Mouse (Mus musculus) heart, embryonic 16.5 days (tissue): ENCODE measurements around the gene 4930404N11Rik. TPM values are rescaled to one million over a fixed set of nuclear protein-coding genes. Genes with fewer than 3 reads are reported as not detected.

Experiments used
- ATAC-seq: fragments of 200-750 bp; cut with Nextera tagmentation; replicated peaks from 2 replicates; pipeline ENCODE4 v1.8.0; 2017; ENCODE audit warnings: moderate number of reproducible peaks; ENCODE audit not compliant: insufficient read depth, low FRiP score; ENCODE audit errors: extremely low read depth
- H3K27ac ChIP-seq: fragments of 300-500 bp; sonication (generic); 2 replicates; pipeline ENCODE4 v1.5.1; 2014; ENCODE audit warnings: mild to moderate bottlenecking, low read length, control low read depth, moderate library complexity
- H3K27me3 ChIP-seq: fragments of 300-500 bp; sonication (generic); 2 replicates; pipeline ENCODE4 v1.6.1; 2014; ENCODE audit warnings: low read length, mixed read lengths; ENCODE audit not compliant: control insufficient read depth, insufficient read depth
- H3K36me3 ChIP-seq: fragments of 300-500 bp; sonication (generic); 2 replicates; pipeline ENCODE4 v1.6.1; 2014; ENCODE audit not compliant: control insufficient read depth, insufficient read depth
- H3K4me1 ChIP-seq: fragments of 300-500 bp; sonication (generic); 2 replicates; pipeline ENCODE4 v1.6.1; 2014; ENCODE audit warnings: low read length, mixed read lengths; ENCODE audit not compliant: control insufficient read depth, insufficient read depth
- H3K4me2 ChIP-seq: fragments of 300-500 bp; sonication (generic); 2 replicates; pipeline ENCODE4 v1.6.1; 2014; ENCODE audit warnings: low read depth, mild to moderate bottlenecking, control low read depth, low read length
- H3K4me3 ChIP-seq: fragments of 300-500 bp; sonication (generic); 2 replicates; pipeline ENCODE4 v1.5.1; 2014; ENCODE audit warnings: mild to moderate bottlenecking, control low read depth, low read length
- H3K9ac ChIP-seq: fragments of 300-500 bp; sonication (generic); 2 replicates; pipeline ENCODE4 v1.6.1; 2014; ENCODE audit warnings: low read length, control low read depth
- H3K9me3 ChIP-seq: fragments of 300-500 bp; sonication (generic); replicated peaks from 2 replicates; pipeline ENCODE4 v1.6.1; 2016; ENCODE audit warnings: low read length; ENCODE audit not compliant: control insufficient read depth
- WGBS: fragments of 180-500 bp; shearing (Covaris S2); extraction: QIAGEN DNeasy Blood & Tissue Kit; methylation state at CpG from one replicate; pipeline ENCODE4 v1.1.7; 2014; 5-methylcytosine and 5-hydroxymethylcytosine counted together
- polyA plus RNA-seq: library from polyadenylated mRNA; unstranded; fragments of >200 nt; fragmentation: Nextera tagmentation; extraction: Ambion mirVana; gene quantifications from 2 replicates; pipeline ENCODE4 v1.2.1, GENCODE M21; 2015

4930404N11Rik gene
- polyA plus RNA-seq, 1 experiment from 2014 or later, result 1.9 TPM

- WGBS, result under 1% methylated on average over 46 of the region's 46 CpGs
- ATAC-seq, result peak; percentile 94
- Histone ChIP-seq H3K9ac (peak overlapping the region; percentile 73), H3K27ac (peak overlapping the region; percentile 78), H3K4me2 (peak overlapping the region; percentile 76), H3K4me3 (peak overlapping the region; percentile 86), H3K27me3 (no peaks in the 10 kb centered on the region), H3K9me3 (no peaks in the 10 kb centered on the region), H3K36me3 (peaks cover 6% of the 10 kb centered on the region), H3K4me1 (peaks cover 26% of the 10 kb centered on the region)
These were observed 13.1 kb upstream of the 4930404N11Rik start for GRCm38 (mm10) chr10:81378553-81379182.

- Histone ChIP-seq H3K9me3 (no peaks in the 10 kb centered on the region), H3K27ac (peak within 1 kb of the TSS; percentile 78), H3K36me3 (peaks cover 7% of the 10 kb centered on the region), H3K27me3 (no peaks in the 10 kb centered on the region), H3K4me3 (peak within 1 kb of the TSS; percentile 86), H3K4me1 (peaks cover 26% of the 10 kb centered on the region), H3K4me2 (peak within 1 kb of the TSS; percentile 82), H3K9ac (peak within 1 kb of the TSS; percentile 95)
- WGBS, result under 1% methylated on average over 55 of the region's 59 CpGs
- no peak; the same call in 1 of the 2 replicates for ATAC-seq
These were observed 12.4 kb upstream of the 4930404N11Rik start, which contains the start of gene Fzr1 for GRCm38 (mm10) chr10:81377793-81378552. TSS of gene Fzr1 (minus strand) at chr10:81378516.

DNA sequence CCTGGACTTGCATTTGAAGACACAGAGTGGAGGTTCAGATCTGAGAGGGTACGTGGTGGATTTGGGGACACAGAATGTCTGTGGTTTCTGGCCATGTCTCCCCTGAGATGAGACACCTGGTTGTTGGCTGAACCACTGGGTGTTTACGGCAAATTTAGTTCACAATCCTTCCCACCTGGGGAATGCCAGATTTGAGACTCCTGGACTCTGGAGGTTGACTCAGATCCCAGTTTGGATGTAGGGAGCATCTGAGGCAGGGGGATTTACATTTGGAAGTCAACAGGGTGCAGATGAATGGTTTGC, 11.7 kb upstream of the 4930404N11Rik start:
- Histone ChIP-seq H3K27ac (peak overlapping the region; percentile 17), H3K4me3 (peak overlapping the region; percentile 86), H3K4me2 (peak overlapping the region; percentile 82), H3K9me3 (no peaks in the 10 kb centered on the region), H3K9ac (peak overlapping the region; percentile 95), H3K27me3 (no peaks in the 10 kb centered on the region), H3K36me3 (peaks cover 7% of the 10 kb centered on the region), H3K4me1 (peaks cover 23% of the 10 kb centered on the region)
- 45% methylated on average over 2 of the region's 2 CpGs for WGBS
- ATAC-seq, result no peak

DNA sequence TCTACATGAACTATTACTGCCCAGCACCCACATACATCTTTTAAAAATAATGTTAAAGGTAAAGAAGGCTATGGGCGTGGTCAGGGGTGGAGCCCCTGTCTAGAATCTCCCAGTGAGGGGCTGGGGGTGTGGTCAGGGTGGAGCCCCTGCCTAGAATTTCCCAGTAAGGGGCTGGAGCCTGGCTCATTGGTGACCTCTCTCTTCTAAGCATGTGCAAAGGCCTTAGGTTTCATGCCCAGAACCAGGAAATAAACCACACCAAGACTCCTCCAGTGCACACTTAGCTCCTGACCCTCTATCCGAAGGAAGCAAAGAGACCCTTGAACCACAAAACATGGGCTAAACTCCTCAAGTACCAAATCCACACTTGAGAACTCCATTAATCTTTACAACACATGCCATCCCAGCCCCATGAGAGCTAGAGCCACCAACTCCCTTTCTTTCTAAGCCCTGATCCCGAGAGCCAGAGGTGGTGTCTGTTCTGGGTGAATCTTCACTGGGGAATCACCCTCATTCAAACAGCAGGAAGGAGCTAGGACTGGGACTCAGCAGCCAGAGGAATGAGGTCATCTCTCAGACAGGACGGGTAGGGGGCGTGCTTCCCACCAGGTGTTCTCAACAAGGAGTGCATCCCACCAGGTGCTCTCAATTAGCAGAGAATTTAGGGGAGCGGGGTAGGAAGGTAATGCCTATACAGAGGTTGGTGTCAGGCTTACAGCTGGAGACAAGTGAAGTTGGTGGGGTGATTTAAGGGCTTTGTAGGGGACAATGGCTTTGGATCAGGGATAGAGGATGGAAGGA, 11.1 kb upstream of the 4930404N11Rik start:
- WGBS, result 35% methylated on average over 6 of the region's 6 CpGs
- peak overlapping the region; percentile 86 for H3K4me3 ChIP-seq
- peak overlapping the region; percentile 82 for H3K4me2 ChIP-seq
- peaks cover 18% of the 10 kb centered on the region for H3K4me1 ChIP-seq
- H3K36me3 ChIP-seq, result peaks cover 7% of the 10 kb centered on the region
- H3K9me3 ChIP-seq, result no peaks in the 10 kb centered on the region
- H3K27me3 ChIP-seq, result no peaks in the 10 kb centered on the region
- peak overlapping the region; percentile 95 for H3K9ac ChIP-seq
- H3K27ac ChIP-seq, result peak overlapping the region; percentile 36
- ATAC-seq, result no peak

GRCm38 (mm10) chr10:81375322-81375721, 9.7 kb upstream of the 4930404N11Rik start:
- Histone ChIP-seq H3K36me3 (peaks cover 13% of the 10 kb centered on the region), H3K27me3 (no peaks in the 10 kb centered on the region), H3K9ac (no peak overlapping the region), H3K27ac (no peak overlapping the region), H3K4me2 (no peak overlapping the region), H3K4me1 (peaks cover 18% of the 10 kb centered on the region), H3K4me3 (no peak overlapping the region), H3K9me3 (no peaks in the 10 kb centered on the region)
- ATAC-seq, result no peak
- WGBS, result 91% methylated on average over 10 of the region's 10 CpGs

- 88% methylated on average over 6 of the region's 6 CpGs for WGBS
- H3K4me3 ChIP-seq, result no peak overlapping the region
- H3K9ac ChIP-seq, result no peak overlapping the region
- H3K36me3 ChIP-seq, result peaks cover 43% of the 10 kb centered on the region
- no peak overlapping the region for H3K27ac ChIP-seq
- H3K27me3 ChIP-seq, result no peaks in the 10 kb centered on the region
- no peak overlapping the region for H3K4me2 ChIP-seq
- peaks cover 34% of the 10 kb centered on the region for H3K4me1 ChIP-seq
- H3K9me3 ChIP-seq, result no peaks in the 10 kb centered on the region
- no peak for ATAC-seq
These were observed 1.5 kb upstream of the 4930404N11Rik start for GRCm38 (mm10) chr10:81367207-81367495.

DNA sequence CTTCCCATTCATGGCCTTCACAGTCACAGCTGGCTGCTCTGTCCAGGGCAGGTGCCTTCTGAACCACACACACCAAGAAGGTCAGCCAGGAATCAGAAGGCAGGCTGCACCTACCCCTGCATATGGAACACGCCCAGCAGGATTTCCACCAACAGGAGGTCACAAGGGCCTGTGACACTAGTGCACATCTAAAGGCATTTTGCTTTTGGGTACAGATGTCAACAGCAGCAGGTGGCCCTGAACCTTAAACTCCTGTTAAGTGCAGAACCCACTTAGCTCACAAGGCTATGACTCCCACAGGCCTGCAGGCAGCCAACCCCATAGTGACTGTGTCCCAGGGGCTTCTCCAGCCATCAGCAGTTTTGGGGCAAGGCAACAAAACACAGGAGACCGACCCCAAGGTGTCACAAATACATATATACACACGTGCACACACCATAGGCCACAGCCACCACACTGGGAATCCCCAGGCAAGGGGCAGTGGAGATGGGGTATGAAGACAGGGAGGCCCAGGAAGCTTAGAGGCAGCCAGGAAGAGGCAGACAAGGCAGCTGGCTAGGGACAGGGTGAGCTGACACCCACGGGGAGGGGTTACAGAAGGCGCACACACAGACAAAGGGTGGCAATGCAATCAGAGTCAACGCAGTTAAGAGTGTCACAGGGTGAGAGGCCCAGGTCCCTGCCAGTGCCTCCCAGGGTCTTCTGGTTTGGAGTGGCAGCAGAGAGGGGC, 1.0 kb upstream of the 4930404N11Rik start:
- Histone ChIP-seq H3K9ac (no peak overlapping the region), H3K27ac (no peak overlapping the region), H3K27me3 (no peaks in the 10 kb centered on the region), H3K4me3 (no peak overlapping the region), H3K4me2 (no peak overlapping the region), H3K4me1 (peaks cover 37% of the 10 kb centered on the region), H3K9me3 (no peaks in the 10 kb centered on the region), H3K36me3 (peaks cover 45% of the 10 kb centered on the region)
- ATAC-seq, result no peak
- WGBS, result 59% methylated on average over 6 of the region's 6 CpGs

- Histone ChIP-seq H3K9me3 (no peaks in the 10 kb centered on the region), H3K27ac (no peak overlapping the region), H3K9ac (peak overlapping the region; percentile 70; the same call in 1 of the 2 replicates), H3K36me3 (peaks cover 41% of the 10 kb centered on the region), H3K4me1 (peaks cover 37% of the 10 kb centered on the region), H3K27me3 (no peaks in the 10 kb centered on the region), H3K4me2 (peak overlapping the region; percentile 68; the same call in 1 of the 2 replicates), H3K4me3 (no peak overlapping the region)
- WGBS, result 38% methylated on average over 4 of the region's 4 CpGs
- ATAC-seq, result 0 out of 2 replicates have a peak, but pooled peaks have one; percentile 8
These were observed 543 bp downstream of the 4930404N11Rik start for GRCm38 (mm10) chr10:81365073-81365472.
